Mouse (Mus musculus) spleen, adult 12 weeks (tissue): Measurements from ENCODE around the gene 7530416G11Rik.

ENCODE experiments used
- DNase-seq: peaks from one replicate; pipeline ENCODE4 v3.0.0; 2022; ENCODE audit warnings: low spot score

The 7530416G11Rik gene

DNA sequence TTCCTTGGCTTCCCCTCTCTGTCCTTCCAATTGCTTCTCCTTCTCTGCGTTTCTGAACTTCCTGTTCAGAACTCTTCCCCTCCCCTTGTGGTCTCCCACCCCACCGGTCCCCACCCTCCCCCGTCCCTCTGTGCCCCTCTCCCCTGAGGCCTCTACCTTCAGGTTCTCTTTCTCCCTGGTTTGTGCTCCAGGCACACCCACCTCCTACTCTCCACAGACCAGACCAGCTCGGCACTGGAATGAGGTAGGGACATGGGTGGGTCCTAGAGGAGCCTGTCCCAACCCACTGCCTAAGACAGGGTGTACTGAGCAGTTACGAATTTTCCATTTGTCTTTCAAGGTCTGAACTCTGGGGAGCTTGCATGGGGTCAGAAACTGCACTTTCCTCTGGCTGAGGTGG, 23.1 kb downstream of the 7530416G11Rik start:
- DNase-seq = no peak

- no peak for DNase-seq
These were observed 23.7 kb downstream of the 7530416G11Rik start for GRCm38 (mm10) chr15:85479365-85479764.

GRCm38 (mm10) chr15:85477584-85477983, 25.4 kb downstream of the 7530416G11Rik start:
- DNase-seq = peak; percentile 23

GRCm38 (mm10) chr15:85474697-85475096, 28.3 kb downstream of the 7530416G11Rik start:
- DNase-seq = no peak

DNA sequence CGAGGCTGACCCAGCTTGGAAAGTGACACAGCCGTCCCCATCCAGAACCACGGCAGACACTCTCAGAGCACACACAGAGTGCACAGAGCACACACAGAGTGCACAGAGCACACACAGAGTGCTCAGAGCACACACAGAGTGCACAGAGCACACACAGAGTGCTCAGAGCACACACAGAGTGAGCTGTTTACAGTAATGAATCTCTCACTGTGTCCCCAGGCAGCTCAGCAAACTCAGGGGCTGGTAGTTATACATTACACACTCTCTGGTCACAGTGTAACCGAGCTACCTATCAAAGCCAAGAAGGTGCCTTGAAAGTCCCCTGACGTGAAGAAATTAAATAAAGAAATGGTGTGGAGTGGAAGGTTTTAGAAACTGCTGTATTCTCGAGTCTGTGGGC, 33.6 kb downstream of the 7530416G11Rik start:
- no peak for DNase-seq

- DNase-seq = no peak
These were observed 36.5 kb downstream of the 7530416G11Rik start for GRCm38 (mm10) chr15:85466456-85467067.

DNA sequence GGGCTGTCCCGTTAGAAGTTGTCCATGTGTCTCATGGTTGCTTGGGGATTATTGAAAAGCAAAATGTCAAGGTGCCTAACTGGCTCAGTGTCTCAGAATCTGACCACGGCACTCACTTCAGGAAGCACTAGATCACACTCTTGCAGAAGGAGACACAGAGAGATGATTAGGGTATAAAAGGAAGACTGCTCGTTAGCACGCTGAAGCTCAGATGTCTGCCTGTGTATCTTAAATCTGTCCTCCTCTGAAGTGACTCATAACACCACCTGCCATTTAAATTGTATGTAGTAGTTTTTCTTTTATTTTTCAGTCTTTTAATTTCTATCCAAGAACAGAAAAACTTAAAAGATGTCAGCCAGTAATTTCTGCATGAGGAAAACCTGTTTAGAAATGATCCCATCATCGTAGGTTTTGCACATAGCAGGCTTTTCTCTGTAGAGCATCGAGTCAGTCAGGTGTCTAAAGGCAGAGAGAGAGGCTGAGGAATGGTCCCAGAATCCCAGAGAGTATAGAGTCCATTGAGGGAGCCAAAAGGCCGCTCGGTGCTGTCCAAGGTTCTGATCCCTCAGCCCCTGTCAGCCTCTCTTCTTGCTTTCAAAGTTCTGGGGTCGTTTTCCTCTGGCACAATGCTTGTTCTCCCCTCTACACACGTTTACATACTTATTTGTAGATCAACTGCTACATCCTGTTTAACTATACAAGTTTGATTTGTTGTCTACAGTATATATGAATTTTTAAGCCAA, 38.0 kb downstream of the 7530416G11Rik start:
- DNase-seq = no peak

DNA sequence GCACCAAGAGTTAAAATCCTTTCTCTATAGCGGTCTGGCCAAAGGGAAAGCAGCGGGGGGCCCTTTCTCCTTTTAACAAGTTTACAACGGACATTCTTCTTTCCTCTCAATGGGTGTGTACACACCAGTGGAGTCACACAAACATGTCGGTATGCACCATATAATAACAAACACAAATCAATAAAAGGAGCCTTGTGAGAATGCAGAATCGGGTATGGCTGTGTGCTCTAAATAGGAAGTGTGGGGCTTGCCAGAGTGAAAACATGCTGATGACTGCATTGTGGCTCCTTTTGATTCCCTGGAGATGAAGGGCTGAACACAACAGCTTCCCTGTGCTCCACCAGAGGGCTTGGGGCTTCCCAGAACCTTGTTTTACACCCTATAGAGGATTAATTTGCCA, 38.8 kb downstream of the 7530416G11Rik start:
- no peak for DNase-seq

- no peak for DNase-seq
These were observed 39.8 kb downstream of the 7530416G11Rik start for GRCm38 (mm10) chr15:85463027-85463790.

DNA sequence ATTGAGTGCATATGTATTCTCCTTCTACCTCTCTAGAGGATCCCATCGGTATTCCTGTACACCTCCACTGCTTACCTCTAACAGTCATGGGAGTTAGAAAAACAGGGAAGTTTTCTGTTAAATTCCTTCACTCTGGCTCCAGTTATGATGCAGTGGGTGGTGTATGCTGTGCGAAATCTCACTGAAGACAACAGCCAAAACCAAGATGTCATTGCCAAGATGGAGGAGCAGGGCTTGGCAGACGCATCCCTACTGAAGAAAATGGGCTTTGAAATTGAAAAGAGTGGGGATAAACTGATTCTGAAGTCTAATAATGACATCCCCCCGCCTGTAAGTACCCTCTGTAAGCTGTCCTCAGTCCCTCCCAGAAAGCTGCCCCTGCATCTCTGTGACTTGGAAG, 40.9 kb downstream of the 7530416G11Rik start:
- no peak for DNase-seq

DNA sequence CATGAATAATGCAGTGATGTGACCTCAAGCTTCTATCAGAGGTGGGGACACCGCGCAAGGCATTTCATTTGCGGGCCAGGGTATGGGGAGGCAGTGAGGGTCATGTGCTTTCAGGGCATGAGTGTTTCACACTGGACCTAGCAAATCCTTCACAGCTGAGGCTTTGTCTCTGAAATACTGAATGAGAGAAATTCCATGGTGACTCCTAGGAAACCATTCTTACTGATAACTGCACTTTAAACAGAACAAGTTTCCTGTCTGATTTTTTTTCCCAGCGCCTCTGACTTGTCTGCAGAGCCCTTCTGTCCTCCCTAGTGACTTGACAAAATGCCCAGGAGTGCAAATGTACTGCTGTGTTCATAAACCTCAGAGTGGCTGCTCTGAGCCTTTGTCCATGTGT, 41.5 kb downstream of the 7530416G11Rik start:
- DNase-seq = no peak

DNA sequence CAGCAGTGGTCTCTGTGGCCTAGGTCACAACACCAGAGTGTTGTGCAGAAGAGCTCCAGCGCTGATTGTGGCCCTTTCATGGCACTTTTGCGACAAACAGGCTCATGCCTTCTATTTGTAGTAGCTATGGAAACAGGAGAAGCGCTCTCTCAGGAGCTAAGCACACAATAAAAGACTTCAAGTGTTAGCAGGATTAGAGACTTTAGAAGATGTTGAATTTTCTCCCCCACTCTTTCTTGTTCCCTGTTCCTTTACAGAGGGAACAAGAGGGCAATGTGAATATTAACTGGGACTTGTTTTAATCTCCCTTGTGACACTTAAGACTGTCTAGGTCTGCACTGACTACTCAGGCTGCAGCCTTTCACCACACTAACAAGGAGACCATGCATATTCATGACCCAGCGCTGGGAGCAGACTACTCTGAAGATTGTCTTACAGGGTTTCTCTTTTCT, 44.4 kb downstream of the 7530416G11Rik start:
- no peak for DNase-seq

GRCm38 (mm10) chr15:85457838-85458237, 45.2 kb downstream of the 7530416G11Rik start:
- no peak for DNase-seq

- no peak for DNase-seq
These were observed 46.1 kb downstream of the 7530416G11Rik start for GRCm38 (mm10) chr15:85456891-85457290.

DNA sequence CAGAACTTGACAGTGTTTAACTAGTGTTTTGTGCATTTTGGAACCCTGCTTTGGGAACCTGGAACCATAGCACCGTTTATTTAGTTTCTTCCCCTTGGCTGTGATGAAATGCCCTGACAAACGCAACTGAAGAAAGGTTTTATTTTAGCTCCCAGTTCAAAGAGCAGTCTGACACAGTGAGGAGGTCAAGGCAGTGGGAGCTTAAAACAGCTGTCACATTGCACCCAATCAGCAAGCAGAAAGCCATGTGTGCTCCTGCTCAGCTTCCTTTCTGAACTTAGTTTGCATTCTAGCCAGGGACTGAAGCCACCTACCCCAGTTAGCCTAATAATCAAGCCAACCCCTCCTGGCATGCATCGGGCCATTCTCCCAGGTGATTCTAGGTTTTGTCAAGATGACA, 56.4 kb downstream of the 7530416G11Rik start:
- DNase-seq = no peak
